Mouse (Mus musculus) A20 (cell line): Measurements from ENCODE around the gene Hbb-bh2.
"Not testable (repeated sequence)": the region's sequence is repeated elsewhere in the genome, so short reads cannot be mapped to it uniquely, and the experiment has no call there.

Experiments
- DNase-seq: peaks from one replicate; pipeline ENCODE4 v3.0.0-alpha.2; 2011; ENCODE audit warnings: low read depth, low spot score

Hbb-bh2 gene

DNA sequence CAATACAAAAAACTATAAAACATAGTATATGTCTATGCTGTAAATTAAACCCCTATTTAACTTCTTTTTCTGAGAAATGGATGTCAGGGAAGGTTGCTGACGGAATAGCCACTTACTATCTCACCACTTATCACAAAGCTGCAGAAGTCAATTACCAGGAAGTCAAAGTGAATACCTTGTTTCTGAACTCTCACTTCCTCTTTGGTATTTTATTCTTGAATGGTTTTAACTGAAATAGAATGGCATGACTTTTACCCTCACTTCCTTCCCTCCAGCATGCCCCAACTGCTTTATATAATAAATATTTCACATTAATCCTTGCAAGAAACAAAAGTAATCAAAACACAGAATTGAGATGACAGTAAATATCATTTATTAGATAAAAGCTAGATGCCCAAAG lies 28.1 kb downstream of the Hbb-bh2 start:
- peak; percentile 73 for DNase-seq

DNA sequence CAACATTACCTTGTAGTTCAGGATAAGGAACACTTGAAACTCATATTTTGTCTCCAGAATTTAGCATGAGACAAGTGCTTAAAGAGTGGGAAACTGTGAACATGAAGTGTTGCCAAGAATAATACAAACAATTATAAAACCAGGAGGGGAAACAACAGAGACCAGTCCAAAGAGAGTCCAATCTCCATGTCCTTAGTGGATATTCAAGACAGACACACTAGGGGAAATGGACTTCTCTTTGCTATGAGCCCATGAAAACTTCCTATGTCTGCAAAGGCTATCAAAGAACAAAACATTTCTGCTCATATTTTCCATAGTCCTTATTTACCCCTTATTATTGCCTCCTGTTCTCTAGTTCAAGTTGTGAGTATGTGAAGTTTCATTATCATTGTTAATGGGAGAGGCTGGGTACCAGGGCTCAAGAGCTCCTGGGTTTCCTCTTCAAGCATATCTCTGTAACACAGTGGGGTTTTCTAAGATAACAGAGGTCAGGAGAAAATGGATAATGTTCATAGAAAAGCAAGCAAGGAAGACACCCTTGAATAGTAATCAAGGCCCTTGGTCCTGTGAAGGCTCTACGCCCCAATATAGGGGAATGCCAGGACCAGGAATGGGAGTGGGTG lies 29.0 kb downstream of the Hbb-bh2 start:
- no peak for DNase-seq

DNA sequence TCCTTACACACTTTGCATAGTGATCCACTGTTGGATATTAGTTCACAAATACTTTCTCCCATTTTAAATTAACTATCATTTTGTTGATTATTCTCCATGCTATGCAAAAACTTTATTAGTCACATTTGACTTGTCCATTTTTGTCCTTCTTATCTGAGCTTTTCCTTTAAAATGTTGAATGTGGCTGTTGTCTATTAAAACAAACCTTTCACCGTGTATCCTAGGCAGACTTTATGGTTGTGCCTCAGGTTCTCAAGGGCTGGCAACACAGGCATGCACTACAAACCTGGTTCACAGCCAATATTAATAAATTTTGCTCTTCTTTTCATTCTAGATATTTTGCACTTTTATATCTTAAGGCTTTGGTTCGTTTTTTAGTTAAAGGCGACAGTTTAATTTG lies 29.6 kb downstream of the Hbb-bh2 start:
- no peak for DNase-seq

DNA sequence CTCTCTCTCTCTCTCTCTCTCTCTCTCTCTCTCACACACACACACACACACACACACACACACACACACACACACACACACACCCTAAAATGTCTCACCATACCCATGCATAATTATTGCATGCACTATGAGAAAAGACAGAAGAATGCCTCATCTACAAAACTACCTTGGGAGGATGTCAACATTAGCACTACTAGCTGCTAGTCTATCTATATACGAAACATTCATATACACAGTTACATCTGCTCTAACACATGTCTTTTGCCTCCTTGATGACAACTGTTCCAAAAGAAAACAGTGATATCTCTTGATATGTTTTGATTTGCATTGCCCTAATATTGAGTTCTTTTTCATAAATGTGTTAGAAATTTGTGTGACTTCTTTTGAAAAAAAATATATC lies 30.0 kb downstream of the Hbb-bh2 start:
- DNase-seq: no peak

DNA sequence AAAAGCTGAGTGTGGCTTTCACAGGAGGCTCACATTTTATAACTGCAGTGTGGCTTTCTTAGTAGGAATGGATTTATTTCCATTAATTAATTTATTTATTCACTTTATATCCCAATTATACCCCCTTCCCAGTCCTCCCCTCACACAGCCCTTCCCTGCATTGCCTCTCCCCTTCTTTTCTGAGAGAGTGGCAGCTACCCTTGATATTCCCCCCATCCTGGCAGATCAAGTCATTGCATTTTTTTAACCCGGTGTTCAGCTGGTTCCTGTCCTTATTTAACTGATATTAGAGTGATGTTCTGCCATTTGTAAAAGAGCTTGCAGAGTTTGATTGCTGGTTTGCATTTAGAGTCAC lies 30.5 kb downstream of the Hbb-bh2 start:
- DNase-seq: no peak

DNA sequence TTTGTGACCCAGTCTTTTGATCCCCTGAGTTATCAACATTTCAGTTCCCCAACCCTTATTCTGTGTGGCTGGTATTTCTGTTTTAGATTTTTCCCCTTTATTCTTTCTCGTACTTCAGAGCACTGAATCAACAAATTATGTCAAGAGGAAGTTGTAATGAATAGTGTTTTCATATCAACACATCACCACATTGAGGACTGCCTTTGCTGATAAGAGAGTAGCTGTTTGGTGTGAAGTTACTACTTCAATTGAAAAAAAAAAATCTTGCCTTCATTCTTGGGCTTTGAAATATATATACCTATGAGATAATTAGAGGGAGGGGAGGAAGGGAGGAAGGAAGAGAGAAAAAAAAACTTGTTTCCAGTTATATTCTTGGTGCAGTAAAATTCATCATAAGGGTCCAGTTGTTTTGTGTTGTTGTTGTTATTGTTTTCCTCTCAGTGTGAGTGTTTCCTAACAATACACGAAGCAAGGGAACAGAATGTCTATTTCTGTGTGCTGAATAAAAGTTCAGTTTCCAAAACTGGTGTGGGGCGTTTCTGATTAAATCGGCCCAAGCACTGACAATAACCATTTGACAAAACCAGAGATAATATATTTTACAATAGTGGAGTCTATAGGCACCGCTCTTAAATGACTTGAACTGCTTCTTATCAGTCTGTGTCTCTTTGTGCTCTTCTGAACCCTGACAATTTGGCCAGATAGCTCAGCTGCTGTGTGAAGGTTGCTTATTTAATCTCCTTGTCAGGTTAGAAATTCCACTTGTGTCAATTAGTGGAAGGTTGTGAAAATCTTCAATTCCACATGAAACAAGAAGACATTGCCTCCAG lies 31.1 kb downstream of the Hbb-bh2 start:
- DNase-seq: peak; percentile 31

DNA sequence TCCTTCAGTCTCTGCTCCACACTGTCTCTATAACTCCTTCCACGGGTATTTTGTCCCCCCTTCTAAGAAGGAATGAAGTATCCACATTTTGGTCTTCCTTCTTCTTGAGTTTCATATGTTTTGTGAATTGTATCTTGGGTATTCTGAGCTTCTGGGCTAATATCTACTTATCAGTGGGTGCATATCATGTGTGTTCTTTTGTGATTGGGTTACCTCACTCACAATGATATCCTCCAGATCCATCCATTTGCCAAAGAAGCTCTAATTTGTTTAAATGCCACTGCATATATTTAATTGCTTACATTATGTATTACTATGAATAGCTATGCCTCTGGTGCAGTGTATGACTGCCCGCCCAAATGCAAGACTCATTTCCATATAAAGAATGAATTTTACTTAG lies 32.2 kb downstream of the Hbb-bh2 start:
- not testable (repeated sequence) for DNase-seq

DNA sequence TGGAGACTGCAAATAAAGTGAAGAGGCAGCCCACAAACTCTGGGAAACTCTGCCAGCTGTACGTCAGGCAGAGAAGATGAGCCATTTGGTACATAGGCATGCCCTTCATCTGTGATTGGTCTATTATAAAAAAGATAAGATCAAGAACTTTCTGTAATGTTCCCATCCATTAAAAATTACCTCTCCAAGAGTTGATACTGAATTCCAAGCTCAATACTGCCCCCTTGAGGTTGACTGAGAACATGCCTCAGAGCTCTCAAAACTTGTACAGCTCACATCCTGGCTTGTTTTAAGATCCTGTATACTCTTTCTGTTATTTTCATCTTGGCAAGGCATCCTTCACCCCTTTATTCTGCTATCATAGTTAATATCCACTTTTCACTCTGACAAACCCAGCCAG lies 33.5 kb downstream of the Hbb-bh2 start:
- DNase-seq: peak; percentile 51

DNA sequence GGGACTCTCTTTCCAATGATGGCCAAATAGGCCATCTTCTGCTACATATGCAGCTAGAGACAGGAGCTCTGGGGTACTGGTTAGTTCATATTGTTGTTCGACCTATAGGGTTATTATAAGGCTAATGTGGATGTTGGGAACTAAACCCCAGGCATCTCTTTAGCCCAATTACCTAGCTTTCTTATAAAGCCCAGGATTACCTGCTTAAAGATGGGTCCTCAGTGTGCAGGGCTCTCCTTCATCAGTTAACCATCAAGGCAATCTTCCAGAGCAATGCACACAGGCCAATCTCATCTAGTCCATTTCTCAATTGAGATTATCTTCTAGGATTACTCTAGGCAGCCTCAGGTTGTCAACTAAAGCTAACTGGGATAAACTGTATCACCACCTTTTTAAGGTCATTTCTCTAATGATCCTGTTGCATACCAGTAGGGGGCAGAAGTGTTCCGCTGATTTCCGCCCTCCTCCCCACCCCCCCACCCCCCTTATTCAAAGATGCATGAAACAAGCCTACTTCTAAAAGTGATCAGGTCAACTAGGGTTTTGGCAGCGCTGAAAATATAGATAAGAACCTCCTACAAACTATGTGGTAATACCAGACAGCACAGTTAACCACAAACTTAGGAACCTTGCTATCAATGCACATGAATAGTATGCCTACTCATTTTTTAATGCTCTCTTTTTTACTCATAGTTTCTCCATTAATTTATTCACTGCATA lies 47.5 kb downstream of the Hbb-bh2 start:
- DNase-seq: peak; percentile 55

DNA sequence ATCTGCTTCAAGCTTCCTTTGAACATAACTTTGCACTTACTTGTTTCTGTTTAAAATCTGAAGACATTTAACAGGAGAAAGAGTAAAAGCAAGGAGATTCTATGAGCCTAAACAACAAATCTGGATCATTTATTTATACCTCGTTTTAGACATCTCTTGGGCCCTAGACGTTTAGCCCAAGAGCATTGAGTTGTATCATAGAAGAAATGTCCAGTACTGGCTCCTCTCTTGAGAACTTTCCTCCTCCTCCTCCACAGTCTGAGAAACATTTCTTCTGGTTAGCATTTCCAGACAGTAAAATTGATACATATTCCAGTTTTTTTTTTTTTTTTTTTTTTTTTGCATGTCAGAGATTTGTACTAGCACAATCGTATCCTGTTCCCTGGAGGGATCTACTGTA lies 48.6 kb downstream of the Hbb-bh2 start, which contains the start of gene Olfr67:
Gene Olfr67 (minus strand): TSS at position 101 of the 400 bp plus-strand sequence.
- DNase-seq: no peak
